Mouse (Mus musculus) C2C12 (cell line): ENCODE results near the gene Lmx1b.

Experiments used
- CTCF ChIP-seq: IDR thresholded peaks from one replicate; pipeline ENCODE4 v1.5.1; 2011; ENCODE audit not compliant: control insufficient read depth, insufficient read depth, insufficient read length
- FOSL1 ChIP-seq: IDR thresholded peaks from one replicate; pipeline ENCODE4 v1.8.0; 2011; ENCODE audit warnings: mild to moderate bottlenecking, low read length; ENCODE audit not compliant: poor library complexity, insufficient read depth, severe bottlenecking
- MAX ChIP-seq: IDR thresholded peaks from one replicate; pipeline ENCODE4 v1.6.1; 2011; ENCODE audit warnings: mild to moderate bottlenecking, control low read depth
- MYOD1 ChIP-seq: IDR thresholded peaks from one replicate; pipeline ENCODE4 v1.6.1; 2011; ENCODE audit warnings: low read depth; ENCODE audit not compliant: control insufficient read depth, insufficient read length
- MYOG ChIP-seq: IDR thresholded peaks from one replicate; pipeline ENCODE4 v1.6.1; 2011; ENCODE audit not compliant: control insufficient read depth, insufficient read length; ENCODE audit errors: extremely low read depth
- USF1 ChIP-seq: IDR thresholded peaks from one replicate; pipeline ENCODE4 v1.6.1; 2011; ENCODE audit warnings: low read depth, mild to moderate bottlenecking, control low read depth, moderate library complexity

- TF ChIP-seq MAX (no peak), USF1 (no peak), CTCF (no peak), MYOG (no peak), FOSL1 (no peak), MYOD1 (no peak)
These were observed 4.2 kb downstream of the Lmx1b start for GRCm38 (mm10) chr2:33636117-33636521.
